Mouse (Mus musculus) CH12.LX (cell line): Measurements from ENCODE around the gene Fam53a. TPM values are rescaled to one million over a fixed set of nuclear protein-coding genes. Genes with fewer than 3 reads are reported as not detected.
A peak's percentile ranks its signal among the peaks of the same experiment; 100 is the strongest.

Experiments
- DNase-seq: peaks from one replicate; pipeline ENCODE4 v3.0.0-alpha.2; 2013; ENCODE audit errors: extremely low read depth
- H3K27ac ChIP-seq: 2 replicates; pipeline ENCODE4 v1.5.1; 2012; ENCODE audit warnings: low read depth, mild to moderate bottlenecking, control low read depth, moderate library complexity; ENCODE audit not compliant: insufficient read depth
- H3K27me3 ChIP-seq: replicated peaks from 2 replicates; pipeline ENCODE3; 2012; ENCODE audit warnings: inconsistent platforms
- H3K36me3 ChIP-seq, 2 experiments: replicated peaks in 1 of 2; 2 replicates each; pipeline versions ENCODE3 to v1.6.1; 2012; ENCODE audit warnings: inconsistent platforms in 1 of 2, low read length in 1 of 2, mild to moderate bottlenecking in 1 of 2, mixed read lengths in 1 of 2, moderate library complexity in 1 of 2; ENCODE audit not compliant: control insufficient read depth in 1 of 2, insufficient read depth in 1 of 2
- H3K4me1 ChIP-seq, 2 experiments: 2 replicates each; pipeline ENCODE4 v1.6.1; 2012; ENCODE audit warnings: inconsistent platforms in 1 of 2, moderate library complexity in 1 of 2; ENCODE audit not compliant: insufficient read depth in 2 of 2, control insufficient read depth in 1 of 2
- H3K4me2 ChIP-seq: 2 replicates; pipeline ENCODE4 v1.6.1; 2012; ENCODE audit warnings: low read depth, mild to moderate bottlenecking, control low read depth; ENCODE audit not compliant: poor library complexity, insufficient read depth, severe bottlenecking
- H3K4me3 ChIP-seq, 3 experiments: fragments of 150-350 bp in 1 of 3; sonication (generic) in 1 of 3; replicated peaks in 1 of 3; 2 replicates each; pipeline versions ENCODE3 to v1.5.1; 2011 to 2012; ENCODE audit warnings: low read depth in 2 of 3, low read length in 2 of 3, mild to moderate bottlenecking in 2 of 3, moderate library complexity in 2 of 3, control low read depth in 1 of 3, improper control_type of control experiment in 1 of 3, inconsistent platforms in 1 of 3, mixed read lengths in 1 of 3; ENCODE audit not compliant: poor library complexity in 1 of 3
- H3K79me2 ChIP-seq: replicated peaks from 2 replicates; pipeline ENCODE4 v1.6.1; 2012; ENCODE audit warnings: mild to moderate bottlenecking, moderate library complexity; ENCODE audit not compliant: control insufficient read depth, poor library complexity, insufficient read depth, severe bottlenecking; ENCODE audit errors: extremely low read depth
- H3K9ac ChIP-seq: 2 replicates; pipeline ENCODE4 v1.6.1; 2012; ENCODE audit warnings: low read depth, mild to moderate bottlenecking, control low read depth, moderate library complexity; ENCODE audit not compliant: insufficient read depth
- H3K9me3 ChIP-seq: replicated peaks from 2 replicates; pipeline ENCODE3; 2012; ENCODE audit warnings: low read length, inconsistent platforms, mixed read lengths
- CTCF ChIP-seq, 2 experiments: IDR thresholded peaks in 1 of 2; conservative IDR thresholded peaks in 1 of 2; 2 replicates each; pipeline ENCODE4 v1.5.1; 2011 to 2012; ENCODE audit warnings: low read depth in 2 of 2, low read length in 2 of 2, improper control_type of control experiment in 1 of 2, inconsistent platforms in 1 of 2, mild to moderate bottlenecking in 1 of 2, moderate library complexity in 1 of 2
- EP300 ChIP-seq: IDR thresholded peaks from 2 replicates; pipeline ENCODE4 v1.6.1; 2011; ENCODE audit warnings: low read length, improper control_type of control experiment
- GABPA ChIP-seq: IDR thresholded peaks from 2 replicates; pipeline ENCODE4 v1.6.1; 2012; ENCODE audit warnings: low read depth, low read length, improper control_type of control experiment, inconsistent platforms; ENCODE audit not compliant: insufficient replicate concordance
- JUN ChIP-seq: IDR thresholded peaks from 2 replicates; pipeline ENCODE4 v1.6.1; 2011; ENCODE audit warnings: low read depth, mild to moderate bottlenecking, low read length, improper control_type of control experiment, moderate library complexity; ENCODE audit not compliant: insufficient read depth
- JUND ChIP-seq: conservative IDR thresholded peaks from 2 replicates; pipeline ENCODE4 v1.6.1; 2011; ENCODE audit warnings: low read depth, low read length, improper control_type of control experiment
- MAZ ChIP-seq: IDR thresholded peaks from 2 replicates; pipeline ENCODE4 v1.6.1; 2012; ENCODE audit warnings: low read depth, mild to moderate bottlenecking, inconsistent platforms, low read length, improper control_type of control experiment, moderate library complexity
- NELFE ChIP-seq: IDR thresholded peaks from 2 replicates; pipeline ENCODE4 v1.6.1; 2011; ENCODE audit warnings: low read depth, low read length, improper control_type of control experiment
- POLR2A ChIP-seq: IDR thresholded peaks from 2 replicates; pipeline ENCODE4 v1.6.1; 2011; ENCODE audit warnings: low read depth, mild to moderate bottlenecking, improper control_type of control experiment, low read length
- RAD21 ChIP-seq: IDR thresholded peaks from 2 replicates; pipeline ENCODE4 v1.6.1; 2011; ENCODE audit warnings: low read depth, mild to moderate bottlenecking, low read length, improper control_type of control experiment, moderate library complexity
- SMC3 ChIP-seq: IDR thresholded peaks from 2 replicates; pipeline ENCODE4 v1.6.1; 2011; ENCODE audit warnings: low read depth, low read length, improper control_type of control experiment
- ZC3H11A ChIP-seq: IDR thresholded peaks from 2 replicates; pipeline ENCODE4 v1.6.1; 2012; ENCODE audit warnings: low read depth, mild to moderate bottlenecking, inconsistent platforms, low read length, improper control_type of control experiment
- dilution Hi-C: fragments of 300-500 bp; cut with MboI; formaldehyde crosslinking; loops from 2 replicates; pipeline ENCODE4 v1.14.3; 2020; ENCODE audit warnings: low sequenced_read_pairs; ENCODE audit not compliant: extremely low pct_unique_long_range_greater_than_20kb, extremely low pct_ligation_motif_present
- in situ Hi-C: fragments of 300-500 bp; cut with MboI; formaldehyde crosslinking; loops from 3 replicates; pipeline ENCODE4 v1.14.3; 2019; ENCODE audit warnings: low sequenced_read_pairs, low pct_ligation_motif_present, low pct_unique_long_range_greater_than_20kb, mixed read lengths
- polyA plus RNA-seq: library from polyadenylated mRNA; unstranded; fragments of >175 nt; gene quantifications from 2 replicates; pipeline ENCODE4 v1.2.1, GENCODE M21; 2012; ENCODE audit warnings: low read depth; ENCODE audit not compliant: insufficient read length
- total RNA-seq, 2 experiments: library from RNA; depleted of rRNA; stranded (reverse); fragments of 300-350 nt in 1 of 2; fragments of >200 nt in 1 of 2; gene quantifications; 2 replicates each; pipeline ENCODE4 v1.2.3; 2012 to 2014

The Fam53a gene
- total and polyA plus RNA-seq, 3 experiments, result 26.6 to 33.4 (median 29.2) TPM

DNA sequence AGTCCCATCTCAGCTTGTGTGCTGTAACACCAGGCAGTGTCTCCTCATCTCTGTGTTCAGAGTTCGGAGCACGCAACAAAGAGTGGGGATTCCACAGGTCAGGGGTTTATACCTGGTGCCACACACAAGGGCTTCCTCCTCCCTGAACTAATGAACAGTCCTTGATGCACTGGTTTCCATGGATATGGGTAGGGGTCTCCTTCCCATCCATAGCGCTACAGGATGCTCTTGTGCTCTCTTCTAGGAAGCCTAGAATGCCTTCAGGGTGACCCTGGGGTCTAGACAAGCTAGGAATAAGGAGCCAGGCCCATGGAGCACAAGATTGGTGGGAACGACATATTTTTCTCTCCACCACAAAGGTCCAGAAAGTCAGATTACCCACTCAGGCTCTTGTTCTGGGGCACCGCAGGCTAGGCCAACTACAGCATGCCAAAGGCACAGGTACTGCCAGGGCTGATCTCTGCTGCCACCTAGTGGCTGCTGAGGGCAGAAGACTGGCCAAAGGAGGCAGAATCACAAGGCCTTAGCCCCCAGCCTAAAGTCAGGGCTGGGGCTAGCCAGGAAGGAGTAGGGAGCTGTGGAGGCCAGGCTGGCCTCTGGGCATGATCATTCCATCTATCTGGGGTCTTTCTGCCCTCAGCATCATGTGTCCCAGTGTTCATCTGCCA, 40.1 kb downstream of the Fam53a start:
- no peaks in the 10 kb centered on the region for H3K36me3 ChIP-seq
- no peak overlapping the region for H3K4me3 ChIP-seq
- H3K4me2 ChIP-seq, result no peak overlapping the region
- in situ Hi-C loops, result loop anchor here (5.0 to 25.0 kb wide), 3 partner anchors 42 to 327 kb away; partner anchors contain the start of gene Ctbp1
- no peaks in the 10 kb centered on the region for H3K4me1 ChIP-seq
- no peak for TF ChIP-seq JUN
- TF ChIP-seq JUND, result no peak
- peak; percentile 72 for TF ChIP-seq SMC3
- TF ChIP-seq MAZ, result no peak
- no peak for TF ChIP-seq EP300
- TF ChIP-seq RAD21, result peak; percentile 84
- TF ChIP-seq CTCF (conservative IDR thresholded peaks at IDR 0.05 in 1 of 2, IDR thresholded peaks at IDR 0.05 in 1 of 2; ENCODE audit: low read depth in 2 of 2, low read length in 2 of 2), result peak; percentile 83 to 90
- TF ChIP-seq, all 38 proteins: peak for 3
- H3K9ac ChIP-seq, result no peak overlapping the region
- peak; percentile 76 for DNase-seq
- H3K9me3 ChIP-seq, result no peaks in the 10 kb centered on the region
- no peaks in the 10 kb centered on the region for H3K79me2 ChIP-seq
- peaks cover 6% of the 10 kb centered on the region for H3K27me3 ChIP-seq
- H3K27ac ChIP-seq, result no peak overlapping the region
- dilution Hi-C loops, result no loop called here

DNA sequence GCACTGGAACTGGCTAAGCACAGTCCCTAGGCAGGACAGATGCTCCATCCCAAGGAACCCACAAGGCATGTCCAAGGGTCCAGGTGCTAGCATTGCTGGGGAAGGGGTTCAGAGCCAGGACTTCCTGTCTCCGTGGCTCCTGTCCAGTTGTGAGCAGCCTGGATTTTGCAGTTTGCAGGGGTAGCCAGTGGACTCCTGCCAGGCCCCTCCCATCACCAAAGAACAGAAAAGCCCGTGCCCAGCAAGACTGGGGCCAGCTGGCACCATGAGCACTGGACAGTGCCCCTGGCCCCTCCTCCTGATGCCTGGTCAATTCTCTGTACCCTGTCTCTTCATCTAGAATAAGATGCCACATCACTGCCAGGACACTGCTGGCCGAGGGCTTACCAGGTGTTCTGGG, 41.4 kb downstream of the Fam53a start:
- Histone ChIP-seq H3K27me3 (peaks cover 10% of the 10 kb centered on the region), H3K36me3 (no peaks in the 10 kb centered on the region), H3K4me2 (no peak overlapping the region), H3K79me2 (no peaks in the 10 kb centered on the region), H3K9ac (no peak overlapping the region), H3K4me3 (no peak overlapping the region), H3K4me1 (no peaks in the 10 kb centered on the region), H3K9me3 (no peaks in the 10 kb centered on the region)
- in situ Hi-C loops, result loop anchor here (5.0 to 25.0 kb wide), 3 partner anchors 41 to 326 kb away; partner anchors contain the start of gene Ctbp1
- dilution Hi-C loops, result no loop called here
- TF ChIP-seq MAZ, result no peak
- no peak for TF ChIP-seq POLR2A
- TF ChIP-seq, all 38 proteins: peak for 0
- DNase-seq, result no peak
- H3K27ac ChIP-seq, result no peak overlapping the region

DNA sequence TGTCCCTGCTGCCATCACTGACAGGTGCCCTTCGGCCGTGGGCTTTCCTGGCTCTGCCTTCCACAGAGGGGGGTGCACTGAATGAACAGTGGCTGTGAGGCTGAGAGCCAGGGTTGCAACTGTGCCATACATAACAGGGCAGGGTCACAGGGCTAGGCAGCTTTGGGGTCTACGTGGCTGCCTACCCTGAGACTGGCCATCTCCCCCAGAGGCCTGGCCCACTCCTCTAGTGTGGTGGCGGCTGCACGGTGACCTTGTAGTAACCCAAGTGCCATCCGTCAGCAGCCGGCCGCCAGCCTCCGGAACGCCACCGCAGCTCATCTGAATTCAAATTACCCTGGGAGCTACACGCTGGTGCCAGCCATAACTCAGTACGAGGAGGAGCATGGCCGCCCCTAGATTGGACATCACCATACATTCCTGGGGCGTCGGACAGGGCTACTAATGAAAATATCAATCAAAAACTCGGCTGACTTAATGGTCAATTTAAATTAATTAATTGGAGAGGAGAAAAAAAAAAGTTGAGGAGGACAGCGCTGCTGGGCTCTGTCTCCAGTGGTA, 41.9 kb downstream of the Fam53a start:
- no peak overlapping the region for H3K4me3 ChIP-seq
- H3K9me3 ChIP-seq, result no peaks in the 10 kb centered on the region
- no peaks in the 10 kb centered on the region for H3K4me1 ChIP-seq
- H3K27me3 ChIP-seq, result peaks cover 10% of the 10 kb centered on the region
- DNase-seq, result no peak
- dilution Hi-C loops, result no loop called here
- no peak overlapping the region for H3K27ac ChIP-seq
- H3K9ac ChIP-seq, result no peak overlapping the region
- H3K36me3 ChIP-seq, result no peaks in the 10 kb centered on the region
- in situ Hi-C loops, result loop anchor here (5.0 to 25.0 kb wide), 3 partner anchors 40 to 325 kb away; partner anchors contain the start of gene Ctbp1
- TF ChIP-seq SMC3 (no peak), NELFE (no peak), GABPA (no peak), ZC3H11A (no peak)
- TF ChIP-seq, all 38 proteins: peak for 0
- Histone ChIP-seq H3K79me2 (no peaks in the 10 kb centered on the region), H3K4me2 (no peak overlapping the region)
